Mouse (Mus musculus): ENCODE data around the gene Kctd15. TPM values are rescaled to one million over a fixed set of nuclear protein-coding genes. Genes with fewer than 3 reads are reported as not detected.

The Kctd15 gene
- polyA plus RNA-seq, 1 experiment from 2014 or later, result 28.2 TPM

- Histone ChIP-seq H3K27me3 (ENCODE audit: control insufficient read depth, insufficient read depth, low read length) (no peaks in the 10 kb centered on the region), H3K36me3 (ENCODE audit: control insufficient read depth, insufficient read depth, low read length) (no peaks in the 10 kb centered on the region), H3K4me2 (ENCODE audit: low read depth, severe bottlenecking) (no peak overlapping the region), H3K27ac (replicated peaks; ENCODE audit: low read depth, low read length) (no peak overlapping the region), H3K4me3 (ENCODE audit: low read depth, low read length) (no peak overlapping the region), H3K4me1 (ENCODE audit: control insufficient read depth, insufficient read depth, low read length) (0 out of 2 replicates have a peak, but pooled peaks cover 7% of the 10 kb centered on the region), H3K9me3 (ENCODE audit: control insufficient read depth, low read length) (no peaks in the 10 kb centered on the region), H3K9ac (ENCODE audit: low read length) (no peak overlapping the region)
- ATAC-seq (ENCODE audit: insufficient number of reproducible peaks, low FRiP score, low TSS enrichment, low read depth) (no peak), DNase-seq (ENCODE audit: low spot score) (no peak)
- 18% methylated on average over 5 of the region's 5 CpGs for WGBS
Observed at GRCm38 (mm10) chr7:34662227-34662626, 5.7 kb upstream of the Kctd15 start.

DNA sequence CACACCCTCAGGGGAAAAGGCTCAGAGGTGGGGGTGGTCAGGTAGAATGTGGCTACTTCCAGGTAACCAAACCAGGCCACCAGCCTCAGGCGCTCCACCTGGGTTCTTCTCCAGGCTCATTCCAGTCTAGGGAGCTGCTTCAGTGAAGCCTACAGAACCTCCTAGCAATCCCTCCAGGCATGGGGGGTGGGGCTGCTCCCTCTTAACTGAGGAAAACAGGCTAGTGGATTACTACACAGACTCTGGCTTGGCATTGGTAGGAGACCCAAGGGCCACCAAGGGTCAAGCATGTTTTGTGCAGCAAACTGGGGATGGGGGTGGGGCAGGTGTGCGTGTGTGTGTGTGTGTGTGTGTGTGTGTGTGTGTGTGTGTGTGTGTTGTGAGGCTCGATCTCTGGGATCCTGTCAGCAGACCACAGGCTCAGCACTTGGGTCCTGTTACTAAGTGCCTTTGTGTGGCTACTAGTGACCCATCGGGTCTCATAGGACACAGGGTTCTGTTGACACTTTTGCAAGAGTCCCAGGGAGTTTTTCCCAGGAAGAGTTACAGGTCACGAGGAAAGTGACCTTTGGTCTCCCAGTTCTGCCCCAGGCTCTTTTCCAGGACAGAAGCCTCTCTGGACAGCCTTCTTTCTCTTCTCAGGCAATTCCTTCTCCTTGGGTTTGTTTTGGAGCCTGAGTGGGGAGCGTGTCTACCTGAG lies 3.0 kb upstream of the Kctd15 start:
- H3K9ac ChIP-seq (ENCODE audit: low read length), result no peak overlapping the region
- WGBS, result 80% methylated on average over 6 of the region's 6 CpGs
- no peak overlapping the region for H3K27ac ChIP-seq (replicated peaks; ENCODE audit: low read depth, low read length)

DNA sequence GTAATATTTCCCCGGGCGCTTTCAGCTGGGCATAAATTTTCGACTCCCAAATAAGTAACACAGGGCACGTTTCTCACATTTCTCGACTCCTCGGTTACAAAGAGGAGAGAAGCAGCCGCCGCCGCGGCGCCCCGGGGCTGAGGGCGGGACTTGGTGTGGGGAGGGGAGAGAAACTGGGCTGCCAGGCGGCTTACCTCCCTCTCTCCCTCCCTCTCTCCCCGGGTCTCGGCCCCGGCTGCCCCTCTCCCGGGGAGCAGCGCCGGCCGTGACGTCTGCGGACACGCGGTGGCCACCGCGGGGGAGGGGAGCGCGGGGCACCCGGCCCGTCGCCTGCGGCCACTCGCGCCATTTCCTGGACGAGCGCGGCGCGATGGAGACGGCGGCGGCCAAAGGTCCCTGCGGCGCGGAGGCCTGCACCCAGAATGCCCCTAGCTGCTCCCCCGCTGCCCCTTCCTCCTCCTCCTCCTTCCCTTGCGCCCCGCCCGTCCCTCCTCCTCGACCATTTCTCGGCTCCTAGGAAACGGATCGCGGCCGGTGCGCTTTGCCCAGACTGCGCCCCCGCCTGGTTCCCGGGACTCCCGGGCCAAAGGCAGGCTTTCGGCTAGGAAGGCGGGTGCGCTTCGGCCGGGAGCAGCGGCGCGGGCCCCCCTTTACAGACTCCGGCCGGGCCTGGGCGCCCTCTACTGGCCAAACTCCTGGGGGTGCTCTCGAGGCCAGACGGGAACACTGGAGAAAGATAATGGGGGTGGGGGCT lies 1.3 kb downstream of the Kctd15 start:
- DNase-seq (ENCODE audit: low spot score) (peak; percentile 97), ATAC-seq (ENCODE audit: insufficient number of reproducible peaks, low FRiP score, low TSS enrichment, low read depth) (peak; percentile 71)
- 0 out of 2 replicates have a peak, but pooled peaks cover 3% of the 10 kb centered on the region for H3K36me3 ChIP-seq (ENCODE audit: control insufficient read depth, insufficient read depth, low read length)
- no peaks in the 10 kb centered on the region for H3K9me3 ChIP-seq (ENCODE audit: control insufficient read depth, low read length)
- WGBS, result 0% methylated on average over 64 of the region's 74 CpGs
- H3K4me1 ChIP-seq (ENCODE audit: control insufficient read depth, insufficient read depth, low read length), result peaks cover 15% of the 10 kb centered on the region
- peak overlapping the region; percentile 85 for H3K4me2 ChIP-seq (ENCODE audit: low read depth, severe bottlenecking)
- H3K4me3 ChIP-seq (ENCODE audit: low read depth, low read length), result peak overlapping the region; percentile 89
- peak overlapping the region; percentile 99 for H3K9ac ChIP-seq (ENCODE audit: low read length)
- peak overlapping the region; percentile 100 for H3K27ac ChIP-seq (replicated peaks; ENCODE audit: low read depth, low read length)
- no peaks in the 10 kb centered on the region for H3K27me3 ChIP-seq (ENCODE audit: control insufficient read depth, insufficient read depth, low read length)

More for the DNA sequence above, 3.0 kb upstream of the Kctd15 start:
- ATAC-seq (ENCODE audit: insufficient number of reproducible peaks, low FRiP score, low TSS enrichment, low read depth) (no peak), DNase-seq (ENCODE audit: low spot score) (no peak)
- H3K4me2 ChIP-seq (ENCODE audit: low read depth, severe bottlenecking), result no peak overlapping the region
- H3K27me3 ChIP-seq (ENCODE audit: control insufficient read depth, insufficient read depth, low read length), result no peaks in the 10 kb centered on the region
- no peak overlapping the region for H3K4me3 ChIP-seq (ENCODE audit: low read depth, low read length)
- H3K4me1 ChIP-seq (ENCODE audit: control insufficient read depth, insufficient read depth, low read length), result 0 out of 2 replicates have a peak, but pooled peaks cover 7% of the 10 kb centered on the region
- no peaks in the 10 kb centered on the region for H3K36me3 ChIP-seq (ENCODE audit: control insufficient read depth, insufficient read depth, low read length)
- H3K9me3 ChIP-seq (ENCODE audit: control insufficient read depth, low read length), result no peaks in the 10 kb centered on the region

GRCm38 (mm10) chr7:34654441-34655085 lies 2.0 kb downstream of the Kctd15 start:
- Histone ChIP-seq H3K9ac (ENCODE audit: low read length) (peak overlapping the region; percentile 99), H3K36me3 (ENCODE audit: control insufficient read depth, insufficient read depth, low read length) (peaks cover 4% of the 10 kb centered on the region; the same call in 1 of the 2 replicates), H3K27me3 (ENCODE audit: control insufficient read depth, insufficient read depth, low read length) (no peaks in the 10 kb centered on the region), H3K27ac (replicated peaks; ENCODE audit: low read depth, low read length) (peak overlapping the region; percentile 100), H3K4me2 (ENCODE audit: low read depth, severe bottlenecking) (peak overlapping the region; percentile 85), H3K4me3 (ENCODE audit: low read depth, low read length) (peak overlapping the region; percentile 89), H3K9me3 (ENCODE audit: control insufficient read depth, low read length) (no peaks in the 10 kb centered on the region), H3K4me1 (ENCODE audit: control insufficient read depth, insufficient read depth, low read length) (peaks cover 15% of the 10 kb centered on the region)
- 0% methylated on average over 58 of the region's 81 CpGs for WGBS
- peak; percentile 84 for DNase-seq (ENCODE audit: low spot score)
- peak; percentile 6; the same call in 1 of the 2 replicates for ATAC-seq (ENCODE audit: insufficient number of reproducible peaks, low FRiP score, low TSS enrichment, low read depth)

DNA sequence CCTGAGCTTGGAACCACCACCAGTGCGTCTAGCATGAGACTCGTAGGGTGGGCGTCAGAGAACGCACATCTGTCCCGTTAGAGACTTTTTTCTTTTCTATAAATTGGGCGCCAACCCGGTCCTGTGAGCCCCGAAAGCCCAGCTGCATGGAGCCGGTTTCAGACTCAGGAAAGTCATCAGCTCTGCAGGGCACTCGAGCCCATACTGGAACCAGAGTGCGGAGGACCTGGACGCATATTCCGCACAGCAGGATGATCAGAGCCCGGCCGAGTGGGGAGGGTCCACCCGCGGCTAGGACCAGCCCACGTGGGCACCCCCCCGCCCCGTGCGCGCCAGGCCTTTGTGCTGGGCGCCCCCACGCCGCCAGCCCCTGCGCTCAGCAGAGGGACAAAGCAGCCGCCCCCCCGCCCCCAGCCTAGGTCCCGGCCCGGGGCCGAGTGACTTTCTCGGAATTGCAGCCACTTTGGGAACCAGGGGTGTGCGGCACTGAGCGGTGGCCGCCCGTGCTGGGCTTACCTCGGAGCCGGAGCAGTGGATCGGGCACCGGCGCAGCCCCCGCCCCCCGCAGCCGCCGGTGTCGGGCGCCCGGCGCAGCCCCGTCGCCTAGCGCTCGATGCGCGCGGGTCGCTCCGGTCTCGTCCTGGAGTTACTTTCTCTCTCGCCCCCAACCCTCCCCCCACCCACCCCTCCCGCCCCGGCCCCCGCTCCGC lies 2.6 kb downstream of the Kctd15 start:
- Histone ChIP-seq H3K9ac (ENCODE audit: low read length) (peak overlapping the region; percentile 99), H3K4me1 (ENCODE audit: control insufficient read depth, insufficient read depth, low read length) (peaks cover 12% of the 10 kb centered on the region), H3K4me2 (ENCODE audit: low read depth, severe bottlenecking) (peak overlapping the region; percentile 85), H3K27ac (replicated peaks; ENCODE audit: low read depth, low read length) (peak overlapping the region; percentile 100), H3K27me3 (ENCODE audit: control insufficient read depth, insufficient read depth, low read length) (no peaks in the 10 kb centered on the region), H3K36me3 (ENCODE audit: control insufficient read depth, insufficient read depth, low read length) (peaks cover 6% of the 10 kb centered on the region), H3K4me3 (ENCODE audit: low read depth, low read length) (peak overlapping the region; percentile 89), H3K9me3 (ENCODE audit: control insufficient read depth, low read length) (no peaks in the 10 kb centered on the region)
- under 1% methylated on average over 36 of the region's 64 CpGs for WGBS
- DNase-seq (ENCODE audit: low spot score) (peak; percentile 80), ATAC-seq (ENCODE audit: insufficient number of reproducible peaks, low FRiP score, low TSS enrichment, low read depth) (peak; percentile 61)

- WGBS, result under 1% methylated on average over 48 of the region's 48 CpGs
Observed at GRCm38 (mm10) chr7:34652751-34653502, 3.6 kb downstream of the Kctd15 start.

GRCm38 (mm10) chr7:34651381-34651780 lies 5.2 kb downstream of the Kctd15 start:
- Histone ChIP-seq H3K36me3 (ENCODE audit: control insufficient read depth, insufficient read depth, low read length) (peaks cover 15% of the 10 kb centered on the region), H3K4me2 (ENCODE audit: low read depth, severe bottlenecking) (peak overlapping the region; percentile 85), H3K9ac (ENCODE audit: low read length) (peak overlapping the region; percentile 32; the same call in 1 of the 2 replicates), H3K27ac (replicated peaks; ENCODE audit: low read depth, low read length) (peak overlapping the region; percentile 50; the same call in 1 of the 2 replicates), H3K27me3 (ENCODE audit: control insufficient read depth, insufficient read depth, low read length) (no peaks in the 10 kb centered on the region), H3K4me3 (ENCODE audit: low read depth, low read length) (peak overlapping the region; percentile 89), H3K4me1 (ENCODE audit: control insufficient read depth, insufficient read depth, low read length) (peaks cover 12% of the 10 kb centered on the region), H3K9me3 (ENCODE audit: control insufficient read depth, low read length) (no peaks in the 10 kb centered on the region)
- no peak for DNase-seq (ENCODE audit: low spot score)
- no peak for ATAC-seq (ENCODE audit: insufficient number of reproducible peaks, low FRiP score, low TSS enrichment, low read depth)
- WGBS, result 8% methylated on average over 2 of the region's 2 CpGs

More at GRCm38 (mm10) chr7:34652751-34653502, 3.6 kb downstream of the Kctd15 start:
- no peaks in the 10 kb centered on the region for H3K27me3 ChIP-seq (ENCODE audit: control insufficient read depth, insufficient read depth, low read length)
- peaks cover 12% of the 10 kb centered on the region for H3K4me1 ChIP-seq (ENCODE audit: control insufficient read depth, insufficient read depth, low read length)
- H3K36me3 ChIP-seq (ENCODE audit: control insufficient read depth, insufficient read depth, low read length), result peaks cover 11% of the 10 kb centered on the region
- DNase-seq (ENCODE audit: low spot score) (peak; percentile 72), ATAC-seq (ENCODE audit: insufficient number of reproducible peaks, low FRiP score, low TSS enrichment, low read depth) (no peak)
- peak overlapping the region; percentile 85 for H3K4me2 ChIP-seq (ENCODE audit: low read depth, severe bottlenecking)
- H3K4me3 ChIP-seq (ENCODE audit: low read depth, low read length), result peak overlapping the region; percentile 89
- H3K27ac ChIP-seq (replicated peaks; ENCODE audit: low read depth, low read length), result peak overlapping the region; percentile 100
- no peaks in the 10 kb centered on the region for H3K9me3 ChIP-seq (ENCODE audit: control insufficient read depth, low read length)
- H3K9ac ChIP-seq (ENCODE audit: low read length), result peak overlapping the region; percentile 99
